Mouse (Mus musculus) olfactory bulb, adult 2 months (tissue): ENCODE results near the gene Dmrtb1.

Experiments
- CTCF ChIP-seq: fragments of 200-500 bp; IDR thresholded peaks from 2 replicates; pipeline ENCODE4 v1.5.1; 2012; ENCODE audit warnings: low read depth, mild to moderate bottlenecking, low read length, moderate library complexity; ENCODE audit not compliant: insufficient read depth
- POLR2A ChIP-seq: fragments of 200-500 bp; IDR thresholded peaks from 2 replicates; pipeline ENCODE4 v1.6.1; 2012; ENCODE audit warnings: mild to moderate bottlenecking, low read depth, low read length, moderate library complexity; ENCODE audit not compliant: insufficient read depth

- no peak for TF ChIP-seq POLR2A
- TF ChIP-seq CTCF = no peak
These were observed at the start of gene Dmrtb1 for GRCm38 (mm10) chr4:107684130-107684529.
